Mouse (Mus musculus): ENCODE data around the gene Olfr678. TPM values are rescaled to one million over a fixed set of nuclear protein-coding genes. Genes with fewer than 3 reads are reported as not detected.
"Not testable (repeated sequence)": the region's sequence is repeated elsewhere in the genome, so short reads cannot be mapped to it uniquely, and the experiment has no call there.

Olfr678 gene
- polyA plus RNA-seq (2012; rRNA removed): not detected in 2 replicates

GRCm38 (mm10) chr7:105064175-105064574, at the start of gene Olfr678:
TSS of gene Olfr678 (plus strand) at chr7:105064475.
- H3K36me3 ChIP-seq (ENCODE audit: control insufficient read depth, insufficient read depth, low read length): no peaks in the 10 kb centered on the region
- no peaks in the 10 kb centered on the region for H3K27me3 ChIP-seq (ENCODE audit: control insufficient read depth, insufficient read depth, low read length)
- 89% methylated on average over 1 of the region's 1 CpGs for WGBS
- H3K4me3 ChIP-seq (ENCODE audit: extremely low read depth, insufficient read depth, insufficient read length): no peak within 1 kb of the TSS
- DNase-seq (ENCODE audit: low read depth in 1 of 2, low spot score in 2 of 2): no peak
- H3K27ac ChIP-seq (ENCODE audit: insufficient read depth, low read length): no peak within 1 kb of the TSS
- TF ChIP-seq POLR2A (IDR thresholded peaks at IDR 0.05; ENCODE audit: low read depth, low read length) (no peak), CTCF (IDR thresholded peaks at IDR 0.05; ENCODE audit: extremely low read depth, insufficient read depth, insufficient read length, insufficient replicate concordance) (no peak)
- H3K4me1 ChIP-seq (ENCODE audit: control insufficient read depth, insufficient read depth, insufficient read length): no peaks in the 10 kb centered on the region

GRCm38 (mm10) chr7:105022530-105022929, 41.7 kb upstream of the Olfr678 start:
- Histone ChIP-seq H3K27ac (ENCODE audit: insufficient read depth, low read length) (no peak overlapping the region), H3K36me3 (ENCODE audit: control insufficient read depth, insufficient read depth, low read length) (no peaks in the 10 kb centered on the region), H3K27me3 (ENCODE audit: control insufficient read depth, insufficient read depth, low read length) (no peaks in the 10 kb centered on the region), H3K4me3 (ENCODE audit: extremely low read depth, insufficient read depth, insufficient read length) (no peak overlapping the region), H3K4me1 (ENCODE audit: control insufficient read depth, insufficient read depth, insufficient read length) (no peaks in the 10 kb centered on the region)
- TF ChIP-seq POLR2A (IDR thresholded peaks at IDR 0.05; ENCODE audit: low read depth, low read length) (no peak), CTCF (IDR thresholded peaks at IDR 0.05; ENCODE audit: extremely low read depth, insufficient read depth, insufficient read length, insufficient replicate concordance) (no peak)
- WGBS: 73% methylated on average over 1 of the region's 1 CpGs
- no peak for DNase-seq (ENCODE audit: low read depth in 1 of 2, low spot score in 2 of 2)

- WGBS: 85% methylated on average over 1 of the region's 1 CpGs
- H3K36me3 ChIP-seq (ENCODE audit: control insufficient read depth, insufficient read depth, low read length): no peaks in the 10 kb centered on the region
- no peak within 1 kb of the TSS for H3K27ac ChIP-seq (ENCODE audit: insufficient read depth, low read length)
- TF ChIP-seq CTCF (IDR thresholded peaks at IDR 0.05; ENCODE audit: extremely low read depth, insufficient read depth, insufficient read length, insufficient replicate concordance) (no peak), POLR2A (IDR thresholded peaks at IDR 0.05; ENCODE audit: low read depth, low read length) (no peak)
- no peak within 1 kb of the TSS for H3K4me3 ChIP-seq (ENCODE audit: extremely low read depth, insufficient read depth, insufficient read length)
- H3K4me1 ChIP-seq (ENCODE audit: control insufficient read depth, insufficient read depth, insufficient read length): no peaks in the 10 kb centered on the region
- no peak for DNase-seq (ENCODE audit: low read depth in 1 of 2, low spot score in 2 of 2)
- H3K27me3 ChIP-seq (ENCODE audit: control insufficient read depth, insufficient read depth, low read length): no peaks in the 10 kb centered on the region
These were observed 35.9 kb upstream of the Olfr678 start, which contains the start of gene Olfr675 for GRCm38 (mm10) chr7:105028360-105028759. TSS of gene Olfr675 (minus strand) at chr7:105028460.

GRCm38 (mm10) chr7:105032398-105032797, 31.9 kb upstream of the Olfr678 start, which contains the start of gene Olfr676:
TSS of gene Olfr676 (plus strand) at chr7:105032698.
- no peak for DNase-seq (ENCODE audit: low read depth in 1 of 2, low spot score in 2 of 2)
- Histone ChIP-seq H3K4me1 (ENCODE audit: control insufficient read depth, insufficient read depth, insufficient read length) (no peaks in the 10 kb centered on the region), H3K27ac (ENCODE audit: insufficient read depth, low read length) (no peak within 1 kb of the TSS), H3K36me3 (ENCODE audit: control insufficient read depth, insufficient read depth, low read length) (no peaks in the 10 kb centered on the region), H3K4me3 (ENCODE audit: extremely low read depth, insufficient read depth, insufficient read length) (no peak within 1 kb of the TSS), H3K27me3 (ENCODE audit: control insufficient read depth, insufficient read depth, low read length) (no peaks in the 10 kb centered on the region)
- TF ChIP-seq POLR2A (IDR thresholded peaks at IDR 0.05; ENCODE audit: low read depth, low read length): no peak
- TF ChIP-seq CTCF (IDR thresholded peaks at IDR 0.05; ENCODE audit: extremely low read depth, insufficient read depth, insufficient read length, insufficient replicate concordance): no peak

GRCm38 (mm10) chr7:105033836-105034235, 30.4 kb upstream of the Olfr678 start:
- DNase-seq (ENCODE audit: low read depth in 1 of 2, low spot score in 2 of 2); H3K4me3 ChIP-seq (ENCODE audit: extremely low read depth, insufficient read depth, insufficient read length); H3K27me3 ChIP-seq (ENCODE audit: control insufficient read depth, insufficient read depth, low read length); H3K4me1 ChIP-seq (ENCODE audit: control insufficient read depth, insufficient read depth, insufficient read length); H3K27ac ChIP-seq (ENCODE audit: insufficient read depth, low read length); H3K36me3 ChIP-seq (ENCODE audit: control insufficient read depth, insufficient read depth, low read length): not testable (repeated sequence)
- WGBS: 57% methylated on average over 5 of the region's 5 CpGs

- H3K4me1 ChIP-seq (ENCODE audit: control insufficient read depth, insufficient read depth, insufficient read length): no peaks in the 10 kb centered on the region
- H3K36me3 ChIP-seq (ENCODE audit: control insufficient read depth, insufficient read depth, low read length): no peaks in the 10 kb centered on the region
- H3K27ac ChIP-seq (ENCODE audit: insufficient read depth, low read length): no peak overlapping the region
- TF ChIP-seq POLR2A (IDR thresholded peaks at IDR 0.05; ENCODE audit: low read depth, low read length) (no peak), CTCF (IDR thresholded peaks at IDR 0.05; ENCODE audit: extremely low read depth, insufficient read depth, insufficient read length, insufficient replicate concordance) (no peak)
- DNase-seq (ENCODE audit: low read depth in 1 of 2, low spot score in 2 of 2): no peak
- no peaks in the 10 kb centered on the region for H3K27me3 ChIP-seq (ENCODE audit: control insufficient read depth, insufficient read depth, low read length)
- no peak overlapping the region for H3K4me3 ChIP-seq (ENCODE audit: extremely low read depth, insufficient read depth, insufficient read length)
These were observed 5.3 kb upstream of the Olfr678 start for GRCm38 (mm10) chr7:105058951-105059350.

- Histone ChIP-seq H3K4me1 (ENCODE audit: control insufficient read depth, insufficient read depth, insufficient read length) (no peaks in the 10 kb centered on the region), H3K4me3 (ENCODE audit: extremely low read depth, insufficient read depth, insufficient read length) (no peak within 1 kb of the TSS), H3K36me3 (ENCODE audit: control insufficient read depth, insufficient read depth, low read length) (no peaks in the 10 kb centered on the region), H3K27me3 (ENCODE audit: control insufficient read depth, insufficient read depth, low read length) (no peaks in the 10 kb centered on the region), H3K27ac (ENCODE audit: insufficient read depth, low read length) (no peak within 1 kb of the TSS)
- WGBS: 56% methylated on average over 1 of the region's 1 CpGs
- no peak for TF ChIP-seq CTCF (IDR thresholded peaks at IDR 0.05; ENCODE audit: extremely low read depth, insufficient read depth, insufficient read length, insufficient replicate concordance)
- no peak for TF ChIP-seq POLR2A (IDR thresholded peaks at IDR 0.05; ENCODE audit: low read depth, low read length)
- no peak for DNase-seq (ENCODE audit: low read depth in 1 of 2, low spot score in 2 of 2)
These were observed 16.6 kb downstream of the Olfr678 start, which contains the start of gene Olfr679 for GRCm38 (mm10) chr7:105080905-105081304. TSS of gene Olfr679 (plus strand) at chr7:105081205.

GRCm38 (mm10) chr7:105092717-105093116, 28.4 kb downstream of the Olfr678 start, which contains the start of gene Olfr680-ps1:
TSS of gene Olfr680-ps1 (minus strand) at chr7:105092817.
- not testable (repeated sequence) for H3K4me3 ChIP-seq (ENCODE audit: extremely low read depth, insufficient read depth, insufficient read length); DNase-seq (ENCODE audit: low read depth in 1 of 2, low spot score in 2 of 2); H3K36me3 ChIP-seq (ENCODE audit: control insufficient read depth, insufficient read depth, low read length); H3K27ac ChIP-seq (ENCODE audit: insufficient read depth, low read length); H3K27me3 ChIP-seq (ENCODE audit: control insufficient read depth, insufficient read depth, low read length); H3K4me1 ChIP-seq (ENCODE audit: control insufficient read depth, insufficient read depth, insufficient read length)
